Mouse (Mus musculus): Measurements from ENCODE around the gene Tmem254a. TPM values are rescaled to one million over a fixed set of nuclear protein-coding genes. Genes with fewer than 3 reads are reported as not detected.
A peak's percentile ranks its signal among the peaks of the same experiment; 100 is the strongest.
"Not testable (repeated sequence)": the region's sequence is repeated elsewhere in the genome, so short reads cannot be mapped to it uniquely, and the experiment has no call there.

Tmem254a gene
- 1.5 and 2.2 TPM in 2 replicates for polyA plus RNA-seq (2015; fragmentation: Nextera tagmentation; extraction: Ambion mirVana)

DNA sequence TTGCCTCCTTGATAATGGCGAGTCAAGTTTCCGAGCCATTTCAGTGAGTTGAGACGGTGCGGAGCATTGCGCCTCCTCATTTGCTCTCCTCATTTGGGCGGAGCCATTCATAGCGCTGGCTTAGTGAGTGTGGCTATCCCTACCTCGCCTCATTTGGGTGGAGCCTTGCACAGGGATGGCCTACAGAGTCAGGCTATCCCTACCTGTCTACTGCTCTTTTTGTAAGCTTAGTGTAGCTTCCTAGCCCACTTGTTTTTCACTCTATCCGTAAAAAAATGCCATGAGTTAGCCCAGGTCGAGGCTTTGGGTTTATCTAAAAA, at the start of gene Tmem254a:
Gene Tmem254a, minus strand, starts transcription at position 111 of the 320 bp plus-strand sequence.
- peak; percentile 90; the same call in 1 of the 2 replicates for ATAC-seq (ENCODE audit: low FRiP score, low TSS enrichment)

DNA sequence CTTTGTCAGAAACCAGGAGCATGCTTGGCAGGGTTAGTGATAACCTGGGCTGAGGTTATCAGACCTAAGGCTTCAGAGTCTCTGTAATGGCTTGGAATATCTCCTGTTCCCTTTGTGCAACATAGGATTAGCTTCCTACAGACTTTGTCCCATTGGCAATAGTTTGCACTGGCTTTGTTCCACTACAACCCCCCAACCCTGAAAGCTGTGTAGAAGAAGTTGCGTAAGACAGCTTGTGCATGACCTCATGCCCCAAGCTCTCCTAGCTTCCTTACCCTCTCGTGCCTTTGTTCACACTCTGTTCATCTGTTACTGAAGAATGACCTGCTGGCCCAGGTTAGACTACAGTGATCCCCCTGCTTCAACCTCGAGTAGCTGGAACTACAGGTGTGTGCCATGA, 30.4 kb upstream of the Tmem254a start:
- H3K27ac ChIP-seq (ENCODE audit: low read length); ATAC-seq (ENCODE audit: low FRiP score, low TSS enrichment); H3K36me3 ChIP-seq (ENCODE audit: insufficient read depth, low read length); H3K27me3 ChIP-seq (ENCODE audit: insufficient read depth, low read length); H3K9ac ChIP-seq (replicated peaks; ENCODE audit: low read length); H3K9me3 ChIP-seq (ENCODE audit: low read length); H3K4me2 ChIP-seq (replicated peaks; ENCODE audit: low read depth, low read length); H3K4me1 ChIP-seq (ENCODE audit: insufficient read depth, low read length); H3K4me3 ChIP-seq (ENCODE audit: low read length): not testable (repeated sequence)
- no CpG with 5 or more reads among the region's 3 CpGs for WGBS

More for the DNA sequence above, at the start of gene Tmem254a:
- H3K4me3 ChIP-seq (ENCODE audit: low read length); H3K4me1 ChIP-seq (ENCODE audit: insufficient read depth, low read length); H3K9me3 ChIP-seq (ENCODE audit: low read length); H3K27ac ChIP-seq (ENCODE audit: low read length); H3K9ac ChIP-seq (replicated peaks; ENCODE audit: low read length); H3K27me3 ChIP-seq (ENCODE audit: insufficient read depth, low read length); H3K36me3 ChIP-seq (ENCODE audit: insufficient read depth, low read length); H3K4me2 ChIP-seq (replicated peaks; ENCODE audit: low read depth, low read length): not testable (repeated sequence)
- no CpG with 5 or more reads among the region's 10 CpGs for WGBS

DNA sequence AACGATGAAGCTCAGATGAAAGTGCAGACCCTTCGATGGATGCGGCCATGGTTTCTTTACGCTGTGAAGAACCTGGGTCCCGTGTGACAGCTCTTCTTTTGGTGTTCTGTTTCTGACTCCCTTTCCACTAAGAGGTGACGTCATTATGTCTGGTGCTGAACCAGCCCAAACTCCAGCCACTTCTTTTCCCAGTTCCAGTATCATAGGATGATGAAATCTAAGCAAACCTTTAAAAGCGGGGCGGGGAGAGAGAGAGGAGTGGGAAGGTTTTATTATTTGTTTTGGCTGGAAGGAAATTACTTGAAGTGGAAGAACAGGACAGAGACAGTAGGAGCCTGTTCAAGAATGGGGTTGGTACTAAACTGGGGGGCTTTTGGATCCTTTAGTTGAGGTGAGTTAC, 10.5 kb upstream of the Tmem254a start, which contains the start of gene Cphx1:
Gene Cphx1, plus strand, starts transcription at position 301 of the 400 bp plus-strand sequence.
- ATAC-seq (ENCODE audit: low FRiP score, low TSS enrichment), result not testable (repeated sequence)

DNA sequence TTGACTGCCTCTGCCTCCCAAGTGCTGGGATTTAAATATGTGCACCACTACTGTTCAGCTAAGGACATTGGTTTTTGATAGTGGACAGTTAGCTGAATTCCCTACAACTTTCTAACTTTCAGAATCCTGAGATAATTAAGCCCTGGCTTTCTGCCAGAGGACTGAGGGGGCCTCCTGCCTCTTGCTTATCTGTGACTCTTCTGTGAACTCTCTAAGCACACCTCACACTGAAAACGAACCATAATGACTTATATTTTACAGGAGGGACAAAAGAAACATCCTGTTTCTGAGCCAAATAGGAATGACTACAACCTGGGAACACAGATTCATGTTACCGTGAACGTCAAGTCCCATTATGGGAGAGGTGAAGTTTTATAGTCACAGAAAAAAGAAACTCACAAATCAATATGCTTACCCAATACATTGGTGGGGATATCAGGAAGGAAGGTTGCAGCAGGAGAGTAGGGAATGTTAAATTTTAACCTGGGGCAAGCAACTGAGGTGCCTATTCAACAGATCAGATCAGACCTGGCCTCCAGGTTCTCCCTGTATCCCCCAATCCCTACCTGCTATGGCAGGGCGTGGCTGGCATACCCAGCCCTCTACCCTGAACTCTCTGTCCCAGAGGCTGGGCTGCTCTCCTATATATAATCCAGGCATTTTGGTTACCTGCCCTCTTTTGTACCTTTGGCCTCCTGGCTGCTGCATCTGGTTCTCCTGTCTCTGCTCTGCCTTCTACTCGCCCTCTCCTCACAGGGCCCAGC, 9.6 kb upstream of the Tmem254a start:
- H3K4me1 ChIP-seq (ENCODE audit: insufficient read depth, low read length); H3K9ac ChIP-seq (replicated peaks; ENCODE audit: low read length); H3K36me3 ChIP-seq (ENCODE audit: insufficient read depth, low read length); H3K4me2 ChIP-seq (replicated peaks; ENCODE audit: low read depth, low read length); H3K27ac ChIP-seq (ENCODE audit: low read length); H3K4me3 ChIP-seq (ENCODE audit: low read length); H3K9me3 ChIP-seq (ENCODE audit: low read length); H3K27me3 ChIP-seq (ENCODE audit: insufficient read depth, low read length); ATAC-seq (ENCODE audit: low FRiP score, low TSS enrichment): not testable (repeated sequence)
- WGBS, result no CpG with 5 or more reads among the region's 5 CpGs

More for the DNA sequence above, 10.5 kb upstream of the Tmem254a start, which contains the start of gene Cphx1:
- H3K27ac ChIP-seq (ENCODE audit: low read length); H3K4me2 ChIP-seq (replicated peaks; ENCODE audit: low read depth, low read length); H3K36me3 ChIP-seq (ENCODE audit: insufficient read depth, low read length); H3K9ac ChIP-seq (replicated peaks; ENCODE audit: low read length); H3K4me1 ChIP-seq (ENCODE audit: insufficient read depth, low read length); H3K4me3 ChIP-seq (ENCODE audit: low read length); H3K27me3 ChIP-seq (ENCODE audit: insufficient read depth, low read length); H3K9me3 ChIP-seq (ENCODE audit: low read length): not testable (repeated sequence)
- WGBS, result no CpG with 5 or more reads among the region's 8 CpGs

DNA sequence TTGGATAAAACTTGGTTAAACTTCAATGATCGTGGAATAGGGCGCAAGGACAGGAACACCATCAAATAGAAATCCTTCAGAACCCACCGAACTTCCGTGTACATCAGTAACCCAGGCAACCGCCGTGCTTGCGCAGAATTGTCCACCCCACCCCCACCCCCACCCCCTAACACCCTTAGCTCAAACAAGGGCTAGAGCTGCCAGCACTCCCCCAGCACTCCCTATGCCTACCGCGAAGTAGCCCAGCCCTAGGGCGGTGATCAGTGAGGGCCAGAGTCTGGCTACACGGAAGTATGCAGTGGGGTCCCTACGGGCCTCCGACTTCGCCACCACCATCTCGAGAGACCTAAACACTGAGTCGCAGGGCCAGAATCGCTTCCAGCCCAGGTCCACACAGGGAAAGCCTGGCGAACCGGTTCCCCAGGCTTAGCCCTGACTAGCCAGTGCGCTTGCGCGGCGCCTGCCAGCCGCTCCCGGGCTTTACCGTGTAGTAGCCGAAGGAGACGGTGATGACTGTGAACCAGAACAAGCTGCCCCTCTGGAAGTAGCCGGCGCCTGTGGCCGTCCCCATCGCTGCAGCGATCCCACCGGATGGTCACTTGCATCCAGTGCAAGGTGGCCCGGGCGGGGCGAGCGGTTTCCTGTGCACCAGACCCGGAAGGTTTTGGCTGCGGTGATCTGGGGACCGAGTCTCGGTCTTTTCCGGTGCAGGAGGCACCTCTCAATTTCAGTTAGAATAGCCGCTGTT, 484 bp downstream of the Tmem254a start:
- H3K27me3 ChIP-seq (ENCODE audit: insufficient read depth, low read length); H3K4me1 ChIP-seq (ENCODE audit: insufficient read depth, low read length); H3K36me3 ChIP-seq (ENCODE audit: insufficient read depth, low read length); H3K9ac ChIP-seq (replicated peaks; ENCODE audit: low read length); H3K4me3 ChIP-seq (ENCODE audit: low read length); H3K4me2 ChIP-seq (replicated peaks; ENCODE audit: low read depth, low read length); H3K9me3 ChIP-seq (ENCODE audit: low read length); H3K27ac ChIP-seq (ENCODE audit: low read length): not testable (repeated sequence)
- peak; percentile 88 for ATAC-seq (ENCODE audit: low FRiP score, low TSS enrichment)
- WGBS, result no CpG with 5 or more reads among the region's 44 CpGs

DNA sequence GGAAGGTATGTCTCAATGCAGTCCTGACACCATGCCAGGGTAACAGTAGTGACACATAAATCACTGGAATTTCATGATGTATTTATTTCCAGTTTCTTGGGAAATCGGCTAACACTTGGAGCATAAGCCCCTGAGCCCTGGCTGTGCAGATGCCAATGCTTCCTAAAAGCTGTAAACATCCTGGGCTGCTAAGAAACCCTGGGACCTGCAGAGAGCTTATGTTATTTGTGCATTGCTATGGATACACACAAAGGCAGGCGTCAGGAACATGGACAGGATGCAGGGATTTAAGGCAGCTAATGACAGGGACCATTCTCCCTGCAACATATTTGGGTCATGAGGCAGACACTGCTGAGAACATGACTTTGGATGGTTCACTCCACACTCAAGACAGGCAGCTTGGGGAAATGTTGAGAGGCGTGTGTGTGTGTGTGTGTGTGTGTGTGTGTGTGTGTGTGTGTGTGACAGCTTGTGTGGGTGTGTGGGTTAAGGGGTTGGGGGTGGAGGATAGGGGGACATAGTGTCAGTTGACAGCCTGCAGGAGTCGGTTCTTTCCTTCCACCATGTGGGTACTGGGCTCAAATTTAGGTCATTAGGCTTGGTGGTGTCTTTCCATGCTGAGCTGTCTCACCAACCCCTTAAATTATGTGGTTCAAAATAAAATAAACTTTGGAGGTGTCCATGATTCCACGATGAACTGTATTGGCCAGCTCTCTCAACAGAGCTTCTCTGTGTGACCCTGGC, 8.9 kb downstream of the Tmem254a start:
- H3K27ac ChIP-seq (ENCODE audit: low read length), result not testable (repeated sequence)

DNA sequence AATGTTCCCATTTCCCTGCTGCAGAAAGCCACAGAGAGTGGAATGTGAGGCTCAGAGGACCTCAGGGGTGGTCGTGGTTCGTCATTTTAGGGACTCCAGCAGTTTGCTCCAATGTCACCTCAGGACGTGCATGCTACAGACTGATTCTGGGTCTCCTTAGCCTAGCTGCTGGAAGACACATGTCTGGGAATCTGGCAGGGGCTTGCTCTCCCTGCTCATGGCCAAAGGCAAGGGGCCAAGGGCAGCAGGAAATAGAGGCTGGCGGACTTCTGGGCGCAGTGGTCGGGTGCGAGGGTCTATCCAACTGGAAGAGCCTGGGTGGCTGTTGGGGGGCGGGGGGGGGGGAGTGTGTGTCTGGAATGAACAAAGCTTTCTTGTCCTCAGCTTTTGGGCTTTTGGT, 18.5 kb downstream of the Tmem254a start:
- not testable (repeated sequence) for H3K27ac ChIP-seq (ENCODE audit: low read length); H3K4me1 ChIP-seq (ENCODE audit: insufficient read depth, low read length); H3K4me3 ChIP-seq (ENCODE audit: low read length); H3K36me3 ChIP-seq (ENCODE audit: insufficient read depth, low read length); ATAC-seq (ENCODE audit: low FRiP score, low TSS enrichment); H3K9me3 ChIP-seq (ENCODE audit: low read length); H3K27me3 ChIP-seq (ENCODE audit: insufficient read depth, low read length); H3K9ac ChIP-seq (replicated peaks; ENCODE audit: low read length); H3K4me2 ChIP-seq (replicated peaks; ENCODE audit: low read depth, low read length)
- no CpG with 5 or more reads among the region's 8 CpGs for WGBS

More for the DNA sequence above, 8.9 kb downstream of the Tmem254a start:
- H3K4me3 ChIP-seq (ENCODE audit: low read length); H3K36me3 ChIP-seq (ENCODE audit: insufficient read depth, low read length); H3K4me2 ChIP-seq (replicated peaks; ENCODE audit: low read depth, low read length); H3K4me1 ChIP-seq (ENCODE audit: insufficient read depth, low read length); H3K9me3 ChIP-seq (ENCODE audit: low read length); H3K9ac ChIP-seq (replicated peaks; ENCODE audit: low read length); H3K27me3 ChIP-seq (ENCODE audit: insufficient read depth, low read length); ATAC-seq (ENCODE audit: low FRiP score, low TSS enrichment): not testable (repeated sequence)
- WGBS, result no CpG with 5 or more reads among the region's 5 CpGs

DNA sequence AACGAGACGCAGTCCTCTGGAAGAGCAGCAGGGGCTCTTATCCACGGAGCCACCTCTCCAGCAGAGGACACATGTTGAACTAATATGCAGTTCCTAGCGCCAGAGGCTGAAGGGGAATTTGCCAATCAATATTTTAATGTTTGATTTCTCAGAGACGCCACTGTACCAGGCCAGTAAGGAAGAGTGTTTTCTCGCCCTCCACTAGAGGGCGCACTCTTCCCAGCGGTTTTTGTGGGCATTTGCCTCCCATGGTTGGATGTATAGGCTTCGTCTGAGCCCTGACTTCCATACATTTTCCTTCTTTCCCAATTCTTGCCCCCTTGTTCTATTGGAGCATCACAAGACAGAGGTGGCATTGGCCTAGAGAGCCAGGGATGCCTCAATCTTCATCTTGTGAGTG, 20.2 kb downstream of the Tmem254a start:
- no CpG with 5 or more reads among the region's 9 CpGs for WGBS
- H3K4me1 ChIP-seq (ENCODE audit: insufficient read depth, low read length); H3K4me2 ChIP-seq (replicated peaks; ENCODE audit: low read depth, low read length); H3K36me3 ChIP-seq (ENCODE audit: insufficient read depth, low read length); H3K9me3 ChIP-seq (ENCODE audit: low read length); H3K27me3 ChIP-seq (ENCODE audit: insufficient read depth, low read length); H3K27ac ChIP-seq (ENCODE audit: low read length); H3K9ac ChIP-seq (replicated peaks; ENCODE audit: low read length); H3K4me3 ChIP-seq (ENCODE audit: low read length); ATAC-seq (ENCODE audit: low FRiP score, low TSS enrichment): not testable (repeated sequence)

DNA sequence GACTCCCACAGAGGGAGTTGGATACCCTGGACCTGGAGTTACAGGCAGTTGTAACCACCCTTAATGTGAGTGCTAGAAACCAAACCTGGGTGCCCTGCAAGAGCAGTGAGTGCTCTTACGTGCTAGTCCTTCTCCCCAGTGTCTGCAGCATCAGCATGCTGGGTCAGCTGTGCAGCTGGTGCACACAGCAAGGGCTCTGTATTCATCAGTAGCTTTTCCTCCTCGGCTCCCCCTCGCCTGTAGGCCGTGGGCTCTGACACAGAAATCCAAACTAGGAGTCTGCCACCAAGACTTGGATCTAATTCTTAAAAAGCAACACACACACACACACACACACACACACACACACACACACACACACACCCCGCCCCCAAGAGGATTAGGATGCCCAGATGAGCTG, 22.2 kb downstream of the Tmem254a start:
- not testable (repeated sequence) for H3K36me3 ChIP-seq (ENCODE audit: insufficient read depth, low read length); H3K9ac ChIP-seq (replicated peaks; ENCODE audit: low read length); H3K9me3 ChIP-seq (ENCODE audit: low read length); H3K27me3 ChIP-seq (ENCODE audit: insufficient read depth, low read length); H3K27ac ChIP-seq (ENCODE audit: low read length); H3K4me2 ChIP-seq (replicated peaks; ENCODE audit: low read depth, low read length); ATAC-seq (ENCODE audit: low FRiP score, low TSS enrichment); H3K4me3 ChIP-seq (ENCODE audit: low read length); H3K4me1 ChIP-seq (ENCODE audit: insufficient read depth, low read length)
- no CpG with 5 or more reads among the region's 5 CpGs for WGBS

All from kidney, embryonic 16.5 days (tissue).